Mouse (Mus musculus): ENCODE results near the gene Dnajc30. TPM values are rescaled to one million over a fixed set of nuclear protein-coding genes. Genes with fewer than 3 reads are reported as not detected.
"Not testable (repeated sequence)": the region's sequence is repeated elsewhere in the genome, so short reads cannot be mapped to it uniquely, and the experiment has no call there.

Dnajc30 gene
- polyA plus RNA-seq, 1 experiment = 30.7 TPM

DNA sequence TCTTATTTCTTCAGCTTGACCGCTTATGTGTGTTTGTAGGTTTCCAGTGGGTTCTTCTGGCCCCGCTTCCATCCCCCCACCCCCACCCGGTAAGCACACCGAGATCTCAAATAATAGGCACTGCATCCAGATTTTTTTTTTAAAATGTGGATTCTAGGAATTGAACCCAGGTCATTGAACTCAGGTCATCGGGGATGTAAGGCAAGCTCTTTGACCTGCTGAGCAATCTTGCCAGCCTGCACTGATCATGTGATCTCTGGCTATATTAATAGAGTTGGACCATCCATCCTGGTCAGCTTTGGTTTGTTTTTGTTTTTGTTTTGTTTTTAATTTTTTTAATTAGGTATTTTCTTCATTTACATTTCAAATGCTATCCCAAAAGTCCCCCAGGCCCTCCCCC, 31.4 kb upstream of the Dnajc30 start:
- WGBS = 85% methylated on average over 5 of the region's 5 CpGs
- TF ChIP-seq POLR2A (IDR thresholded peaks at IDR 0.05; ENCODE audit: borderline replicate concordance, extremely low read depth, low read depth, low read length) (no peak), CTCF (IDR thresholded peaks at IDR 0.05; ENCODE audit: insufficient read depth, low read length) (no peak)
- no peak overlapping the region for H3K4me3 ChIP-seq (replicated peaks; ENCODE audit: extremely low read depth, low read depth, low read length)
- peaks cover 3% of the 10 kb centered on the region; the same call in 1 of the 2 replicates for H3K4me1 ChIP-seq (ENCODE audit: control insufficient read depth, insufficient read depth, low read length)
- no peak for DNase-seq

- Histone ChIP-seq H3K4me3 (replicated peaks; ENCODE audit: extremely low read depth, low read depth, low read length) (no peak overlapping the region), H3K4me1 (ENCODE audit: control insufficient read depth, insufficient read depth, low read length) (no peaks in the 10 kb centered on the region)
- 96% methylated on average over 2 of the region's 2 CpGs for WGBS
- no peak for DNase-seq
- TF ChIP-seq POLR2A (IDR thresholded peaks at IDR 0.05; ENCODE audit: borderline replicate concordance, extremely low read depth, low read depth, low read length) (no peak), CTCF (IDR thresholded peaks at IDR 0.05; ENCODE audit: insufficient read depth, low read length) (no peak)
Measured at GRCm38 (mm10) chr5:135034593-135034992, 29.4 kb upstream of the Dnajc30 start.

- DNase-seq = no peak
- TF ChIP-seq CTCF (IDR thresholded peaks at IDR 0.05; ENCODE audit: insufficient read depth, low read length) = no peak
- TF ChIP-seq POLR2A (IDR thresholded peaks at IDR 0.05; ENCODE audit: borderline replicate concordance, extremely low read depth, low read depth, low read length) = no peak
- no peak overlapping the region for H3K4me3 ChIP-seq (replicated peaks; ENCODE audit: extremely low read depth, low read depth, low read length)
- 64% methylated on average over 18 of the region's 18 CpGs for WGBS
- H3K4me1 ChIP-seq (ENCODE audit: control insufficient read depth, insufficient read depth, low read length) = no peaks in the 10 kb centered on the region
Measured at GRCm38 (mm10) chr5:135035608-135036359, 28.2 kb upstream of the Dnajc30 start.

- no peaks in the 10 kb centered on the region for H3K4me1 ChIP-seq (ENCODE audit: control insufficient read depth, insufficient read depth, low read length)
- DNase-seq = no peak
- TF ChIP-seq CTCF (IDR thresholded peaks at IDR 0.05; ENCODE audit: insufficient read depth, low read length) (no peak), POLR2A (IDR thresholded peaks at IDR 0.05; ENCODE audit: borderline replicate concordance, extremely low read depth, low read depth, low read length) (no peak)
- WGBS = 61% methylated on average over 3 of the region's 3 CpGs
- no peak overlapping the region for H3K4me3 ChIP-seq (replicated peaks; ENCODE audit: extremely low read depth, low read depth, low read length)
Measured at GRCm38 (mm10) chr5:135037946-135038345, 26.1 kb upstream of the Dnajc30 start.

DNA sequence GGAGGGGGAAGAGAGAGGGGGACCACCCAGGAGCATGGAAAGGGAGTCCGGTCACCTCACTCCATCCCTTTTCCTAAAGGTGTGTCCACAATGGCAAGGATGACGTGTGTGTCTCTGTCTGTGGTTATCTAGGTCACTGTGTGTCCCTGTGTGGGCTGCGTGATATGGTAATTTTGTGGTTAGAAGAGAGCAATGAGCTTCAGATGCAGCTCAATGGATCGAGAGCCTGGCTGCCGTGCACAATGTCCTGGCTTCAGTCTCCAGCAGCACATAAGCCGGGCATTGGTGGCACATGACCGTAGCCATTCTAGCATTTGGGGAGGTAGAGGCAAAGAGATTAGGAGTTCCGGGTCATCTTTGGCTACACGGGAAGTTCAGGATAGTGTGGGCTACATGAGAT, 24.5 kb upstream of the Dnajc30 start:
- DNase-seq = no peak
- WGBS = 79% methylated on average over 9 of the region's 9 CpGs
- no peaks in the 10 kb centered on the region for H3K4me1 ChIP-seq (ENCODE audit: control insufficient read depth, insufficient read depth, low read length)
- no peak overlapping the region for H3K4me3 ChIP-seq (replicated peaks; ENCODE audit: extremely low read depth, low read depth, low read length)
- no peak for TF ChIP-seq POLR2A (IDR thresholded peaks at IDR 0.05; ENCODE audit: borderline replicate concordance, extremely low read depth, low read depth, low read length)
- no peak for TF ChIP-seq CTCF (IDR thresholded peaks at IDR 0.05; ENCODE audit: insufficient read depth, low read length)

DNA sequence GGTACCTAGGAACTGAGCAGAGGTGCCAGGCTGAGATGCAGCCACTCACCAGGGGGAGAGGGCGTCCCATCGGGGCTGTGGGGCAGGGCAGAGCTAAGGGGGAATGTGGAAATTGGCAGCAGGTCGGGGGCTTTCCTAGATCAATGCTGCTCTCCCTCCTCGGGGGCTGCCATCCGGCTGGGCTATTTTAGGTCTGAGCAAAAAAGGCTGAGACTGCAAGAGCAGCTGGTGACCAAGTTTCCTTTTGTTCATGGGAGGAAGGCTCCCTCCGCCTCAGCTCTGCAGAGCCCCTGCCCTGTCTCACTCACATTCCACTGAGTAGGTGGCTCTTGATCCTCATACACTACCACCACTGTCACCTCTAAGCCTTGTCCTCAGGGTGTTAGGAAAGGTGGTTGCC, 23.9 kb upstream of the Dnajc30 start:
- DNase-seq = no peak
- Histone ChIP-seq H3K4me3 (replicated peaks; ENCODE audit: extremely low read depth, low read depth, low read length) (no peak overlapping the region), H3K4me1 (ENCODE audit: control insufficient read depth, insufficient read depth, low read length) (no peaks in the 10 kb centered on the region)
- WGBS = 48% methylated on average over 6 of the region's 6 CpGs
- TF ChIP-seq CTCF (IDR thresholded peaks at IDR 0.05; ENCODE audit: insufficient read depth, low read length) (no peak), POLR2A (IDR thresholded peaks at IDR 0.05; ENCODE audit: borderline replicate concordance, extremely low read depth, low read depth, low read length) (no peak)

DNA sequence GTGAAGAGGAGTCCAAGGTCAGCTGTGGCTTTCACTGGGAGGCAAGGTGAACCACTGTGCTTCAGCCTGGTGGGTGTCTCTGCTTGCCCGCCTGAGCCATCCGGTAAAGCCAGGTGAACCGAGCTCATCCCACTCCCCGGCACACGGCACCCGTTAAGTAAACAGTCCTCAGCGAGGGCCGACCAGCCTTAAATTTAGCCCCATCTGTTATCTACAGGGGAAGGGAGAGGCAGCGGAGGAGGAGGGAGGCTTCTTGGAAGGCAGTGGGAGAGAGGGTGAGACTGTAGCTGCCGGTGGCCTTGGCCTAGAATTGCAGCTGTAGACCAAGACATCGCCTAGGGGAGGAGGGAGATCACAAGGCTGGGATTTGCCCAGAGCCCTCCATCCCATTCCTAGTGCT, 23.2 kb upstream of the Dnajc30 start:
- DNase-seq = no peak
- H3K4me1 ChIP-seq (ENCODE audit: control insufficient read depth, insufficient read depth, low read length) = no peaks in the 10 kb centered on the region
- TF ChIP-seq CTCF (IDR thresholded peaks at IDR 0.05; ENCODE audit: insufficient read depth, low read length) = no peak
- TF ChIP-seq POLR2A (IDR thresholded peaks at IDR 0.05; ENCODE audit: borderline replicate concordance, extremely low read depth, low read depth, low read length) = no peak
- H3K4me3 ChIP-seq (replicated peaks; ENCODE audit: extremely low read depth, low read depth, low read length) = no peak overlapping the region
- WGBS = 64% methylated on average over 11 of the region's 11 CpGs

DNA sequence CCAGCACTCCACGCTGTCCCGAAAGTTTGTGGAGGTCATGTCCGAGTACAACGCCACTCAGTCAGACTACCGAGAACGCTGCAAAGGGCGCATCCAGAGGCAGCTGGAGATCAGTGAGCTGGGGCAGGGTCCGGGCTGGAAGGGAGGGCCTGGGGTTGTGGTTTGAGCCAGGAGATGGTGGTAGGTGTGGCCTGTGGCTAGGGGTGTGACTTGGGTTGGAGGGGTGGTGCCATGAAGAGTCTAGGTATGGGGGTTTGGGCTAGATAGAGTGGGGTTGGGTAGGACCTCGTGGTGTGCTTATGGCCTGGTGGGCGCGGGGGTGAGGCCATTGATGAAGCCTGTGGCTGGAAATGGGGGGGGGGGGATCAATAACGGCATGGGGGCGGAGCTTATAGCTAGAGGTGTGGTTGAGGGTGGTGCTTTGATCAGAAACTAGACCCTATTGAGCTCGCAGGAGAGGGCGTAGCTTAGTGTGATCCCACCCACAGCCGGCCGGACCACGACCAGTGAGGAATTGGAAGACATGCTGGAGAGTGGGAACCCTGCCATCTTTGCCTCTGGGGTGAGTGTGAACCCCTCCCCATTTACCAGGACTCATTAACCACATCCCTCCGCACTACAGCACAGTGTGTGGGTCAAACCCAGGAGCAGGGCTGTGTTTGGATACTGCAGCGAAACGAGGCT, 21.8 kb upstream of the Dnajc30 start:
- DNase-seq = no peak
- TF ChIP-seq CTCF (IDR thresholded peaks at IDR 0.05; ENCODE audit: insufficient read depth, low read length) (no peak), POLR2A (IDR thresholded peaks at IDR 0.05; ENCODE audit: borderline replicate concordance, extremely low read depth, low read depth, low read length) (no peak)
- 71% methylated on average over 21 of the region's 21 CpGs for WGBS
- H3K4me3 ChIP-seq (replicated peaks; ENCODE audit: extremely low read depth, low read depth, low read length) = no peak overlapping the region
- H3K4me1 ChIP-seq (ENCODE audit: control insufficient read depth, insufficient read depth, low read length) = no peaks in the 10 kb centered on the region

- TF ChIP-seq CTCF (IDR thresholded peaks at IDR 0.05; ENCODE audit: insufficient read depth, low read length) (no peak), POLR2A (IDR thresholded peaks at IDR 0.05; ENCODE audit: borderline replicate concordance, extremely low read depth, low read depth, low read length) (no peak)
- Histone ChIP-seq H3K4me3 (replicated peaks; ENCODE audit: extremely low read depth, low read depth, low read length) (no peak overlapping the region), H3K4me1 (ENCODE audit: control insufficient read depth, insufficient read depth, low read length) (no peaks in the 10 kb centered on the region)
- no peak for DNase-seq
- 87% methylated on average over 3 of the region's 3 CpGs for WGBS
Measured at GRCm38 (mm10) chr5:135044575-135044974, 19.4 kb upstream of the Dnajc30 start.

- H3K4me3 ChIP-seq (replicated peaks; ENCODE audit: extremely low read depth, low read depth, low read length) = no peak overlapping the region
- no peak for DNase-seq
- 86% methylated on average over 5 of the region's 5 CpGs for WGBS
- H3K4me1 ChIP-seq (ENCODE audit: control insufficient read depth, insufficient read depth, low read length) = no peaks in the 10 kb centered on the region
- no peak for TF ChIP-seq POLR2A (IDR thresholded peaks at IDR 0.05; ENCODE audit: borderline replicate concordance, extremely low read depth, low read depth, low read length)
- TF ChIP-seq CTCF (IDR thresholded peaks at IDR 0.05; ENCODE audit: insufficient read depth, low read length) = no peak
Measured at GRCm38 (mm10) chr5:135048539-135048938, 15.5 kb upstream of the Dnajc30 start.

DNA sequence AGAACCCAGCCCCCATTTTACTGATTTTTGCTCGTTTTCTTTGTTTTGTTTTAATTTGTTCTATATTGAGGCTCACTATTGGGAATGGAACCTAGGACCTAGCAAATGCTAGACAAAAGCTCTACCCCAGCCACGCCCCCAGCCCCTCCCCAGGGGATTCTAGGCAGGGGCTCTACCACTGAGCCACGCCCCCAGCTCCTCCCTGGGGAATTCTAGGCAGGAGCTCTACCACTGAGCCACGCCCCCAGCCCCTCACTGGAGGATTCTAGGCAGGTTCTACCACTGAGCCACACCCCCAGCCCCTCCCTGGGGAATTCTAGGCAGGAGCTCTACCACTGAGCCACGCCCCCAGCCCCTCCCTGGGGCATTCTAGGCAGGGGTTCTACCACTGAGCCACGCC, 14.7 kb upstream of the Dnajc30 start:
- WGBS = 96% methylated on average over 5 of the region's 6 CpGs
- not testable (repeated sequence) for H3K4me3 ChIP-seq (replicated peaks; ENCODE audit: extremely low read depth, low read depth, low read length); DNase-seq; H3K4me1 ChIP-seq (ENCODE audit: control insufficient read depth, insufficient read depth, low read length)
